Mouse (Mus musculus): Measurements from ENCODE around the gene Olfr305. TPM values are rescaled to one million over a fixed set of nuclear protein-coding genes. Genes with fewer than 3 reads are reported as not detected.

Gene Olfr305
- not detected for polyA plus RNA-seq (2017; shearing (Covaris generic))

GRCm38 (mm10) chr7:86366828-86367227 is at the start of gene Olfr305:
TSS of gene Olfr305 (minus strand) at chr7:86366928.

GRCm38 (mm10) chr7:86403546-86403945 is 36.8 kb upstream of the Olfr305 start, which contains the start of gene Olfr301:
TSS of gene Olfr301 (plus strand) at chr7:86403846.

GRCm38 (mm10) chr7:86397689-86398088 is 31.0 kb upstream of the Olfr305 start, which contains the start of gene Olfr303:
TSS of gene Olfr303 (minus strand) at chr7:86397789.

GRCm38 (mm10) chr7:86386558-86386957 is 19.8 kb upstream of the Olfr305 start, which contains the start of gene Olfr304:
TSS of gene Olfr304 (minus strand) at chr7:86386658.

GRCm38 (mm10) chr7:86337486-86337885 is 29.2 kb downstream of the Olfr305 start, which contains the start of gene Olfr307:
TSS of gene Olfr307 (minus strand) at chr7:86337586.

GRCm38 (mm10) chr7:86325530-86325929 is 41.2 kb downstream of the Olfr305 start, which contains the start of gene Olfr308:
TSS of gene Olfr308 (minus strand) at chr7:86325630.

GRCm38 (mm10) chr7:86313608-86314007 is 53.1 kb downstream of the Olfr305 start, which contains the start of gene Olfr309:
TSS of gene Olfr309 (minus strand) at chr7:86313708.

Other genes starting within 250 kb of the Olfr305 start
- gene Vmn2r75, start 195.2 kb downstream of the Olfr305 start, polyA plus RNA-seq (2017; shearing (Covaris generic)) = not detected
- 0.20 TPM for gene Vmn2r76, start 120.6 kb downstream of the Olfr305 start, polyA plus RNA-seq (2017; shearing (Covaris generic))
- gene Olfr310, start 89.8 kb downstream of the Olfr305 start, polyA plus RNA-seq (2017; shearing (Covaris generic)) = not detected
- gene Olfr309, start 53.2 kb downstream of the Olfr305 start, polyA plus RNA-seq (2017; shearing (Covaris generic)) = not detected
- gene Olfr308, start 41.3 kb downstream of the Olfr305 start, polyA plus RNA-seq (2017; shearing (Covaris generic)) = not detected
- 0.11 TPM for gene Olfr307, start 29.3 kb downstream of the Olfr305 start, polyA plus RNA-seq (2017; shearing (Covaris generic))
- not detected for gene Olfr304, start 19.7 kb upstream of the Olfr305 start, polyA plus RNA-seq (2017; shearing (Covaris generic))
- not detected for gene Olfr303, start 30.9 kb upstream of the Olfr305 start, polyA plus RNA-seq (2017; shearing (Covaris generic))
- gene Olfr301, start 36.9 kb upstream of the Olfr305 start, polyA plus RNA-seq (2017; shearing (Covaris generic)) = not detected
- not detected for gene Olfr299, start 93.0 kb upstream of the Olfr305 start, polyA plus RNA-seq (2017; shearing (Covaris generic))
- not detected for gene Olfr298, start 125.6 kb upstream of the Olfr305 start, polyA plus RNA-seq (2017; shearing (Covaris generic))
- not detected for gene Olfr297, start 153.0 kb upstream of the Olfr305 start, polyA plus RNA-seq (2017; shearing (Covaris generic))
- gene Olfr295, start 216.9 kb upstream of the Olfr305 start, polyA plus RNA-seq (2017; shearing (Covaris generic)) = not detected
- not detected for gene Olfr294, start 249.7 kb upstream of the Olfr305 start, polyA plus RNA-seq (2017; shearing (Covaris generic))

Data from effector memory CD4-positive, alpha-beta T cell, adult 7 months (primary cell).